Mouse (Mus musculus) left cerebral cortex, adult 2 months (tissue): ENCODE results near the gene Theg. TPM values are rescaled to one million over a fixed set of nuclear protein-coding genes. Genes with fewer than 3 reads are reported as not detected.

Experiments
- DNase-seq, 2 experiments: peaks; one replicate each; pipeline ENCODE4 v3.0.0; 2021 to 2022; ENCODE audit warnings: low spot score in 2 of 2, mixed read lengths in 1 of 2; ENCODE audit errors: extremely low spot score in 1 of 2
- H3K27ac ChIP-seq: fragments of 200-600 bp; 2 replicates; pipeline ENCODE4 v1.8.1; 2022
- H3K4me3 ChIP-seq: fragments of 200-600 bp; 2 replicates; pipeline ENCODE4 v1.8.1; 2022
- CTCF ChIP-seq: fragments of 200-600 bp; IDR thresholded peaks from 2 replicates; pipeline ENCODE4 v1.8.1; 2022; ENCODE audit warnings: antibody characterized with exemption, mild to moderate bottlenecking, moderate library complexity
- intact Hi-C: fragments of 180-260 bp; cut with DNase I; formaldehyde crosslinking; loops from one replicate; pipeline ENCODE4 v1.15.1; 2025
- microRNA-seq, 2 experiments: library from miRNA; unstranded; fragments of <30 nt; microRNA quantifications; one replicate each; pipeline ENCODE4 v1.2.0; 2021
- total RNA-seq, 2 experiments: library from RNA; stranded (reverse); gene quantifications; 2 replicates each; pipeline ENCODE4 v1.2.3; 2021

Gene Theg
- total RNA-seq, 2 experiments from 2014 or later = 0.87 to 1.4 TPM

GRCm38 (mm10) chr10:79527453-79527845, 59.7 kb downstream of the Theg start:
- intact Hi-C loops = no loop called here
- DNase-seq = no peak
- no peak overlapping the region for H3K4me3 ChIP-seq
- H3K27ac ChIP-seq = no peak overlapping the region
- TF ChIP-seq CTCF = no peak

- TF ChIP-seq CTCF = no peak
- no peak overlapping the region for H3K27ac ChIP-seq
- H3K4me3 ChIP-seq = no peak overlapping the region
- intact Hi-C loops = no loop called here
- no peak for DNase-seq
Measured at GRCm38 (mm10) chr10:79526661-79527452, 60.3 kb downstream of the Theg start.

Small RNA genes within 50 kb of the gene (microRNA-seq; reads per million reads assigned to microRNA genes)
- 0.48 to 0.49 reads per million in 2 experiments for gene Mir6909

Other genes starting within 250 kb of the Theg start
- not detected for gene Vmn2r82, start 230.8 kb downstream of the Theg start, total RNA-seq
- gene Vmn2r83, start 118.6 kb downstream of the Theg start, total RNA-seq = not detected
- 1 to 10 TPM; 2.2 to 3.4 TPM for gene Plpp2, start 53.5 kb downstream of the Theg start, total RNA-seq
- gene Mier2, start 32.1 kb downstream of the Theg start, total RNA-seq = 10 to 100 TPM; 51.2 to 54.9 TPM
- 10 to 100 TPM; 16.8 to 17.1 TPM for gene C2cd4c, start 26.7 kb upstream of the Theg start, total RNA-seq
- 10 to 100 TPM; 47.8 to 48.1 TPM for gene Shc2, start 50.6 kb upstream of the Theg start, total RNA-seq
- gene Odf3l2, start 58.4 kb upstream of the Theg start, total RNA-seq = under 1 TPM in 1 of 2 experiments, not detected in 1; 0.27 TPM
- not detected for gene Madcam1, start 77.2 kb upstream of the Theg start, total RNA-seq
- 10 to 100 TPM; 79.3 to 80.6 TPM for gene Tpgs1, start 82.0 kb upstream of the Theg start, total RNA-seq
- gene Cdc34, start 94.9 kb upstream of the Theg start, total RNA-seq = 10 to 100 TPM; 80.7 to 84.8 TPM
- 1 to 10 TPM; 2.1 to 4.0 TPM for gene Gzmm, start 101.7 kb upstream of the Theg start, total RNA-seq
- gene Bsg, start 117.2 kb upstream of the Theg start, total RNA-seq = 100 to 1,000 TPM; 539 to 573 TPM
- 100 to 1,000 TPM; 129 to 142 TPM for gene Hcn2, start 129.3 kb upstream of the Theg start, total RNA-seq
- 10 to 100 TPM; 45.1 to 51.6 TPM for gene Polrmt, start 159.2 kb upstream of the Theg start, total RNA-seq
- 1 to 10 TPM; 4.5 to 4.8 TPM for gene Fgf22, start 167.7 kb upstream of the Theg start, total RNA-seq
- 10 to 100 TPM; 93.3 to 97.5 TPM for gene Rnf126, start 179.6 kb upstream of the Theg start, total RNA-seq
- gene Fstl3, start 189.9 kb upstream of the Theg start, total RNA-seq = 1 to 10 TPM; 2.5 to 2.6 TPM
- under 1 TPM; 0.58 to 0.75 TPM for gene Prss57, start 203.6 kb upstream of the Theg start, total RNA-seq
- 100 to 1,000 TPM; 293 to 312 TPM for gene Palm, start 206.2 kb upstream of the Theg start, total RNA-seq
- under 1 TPM; 0.59 to 0.89 TPM for gene Misp, start 233.7 kb upstream of the Theg start, total RNA-seq